Mouse (Mus musculus) layer of hippocampus, adult 11-12 months (tissue): ENCODE measurements around the gene Filip1.
"Not testable (repeated sequence)": the region's sequence is repeated elsewhere in the genome, so short reads cannot be mapped to it uniquely, and the experiment has no call there.

Experiments
- DNase-seq: peaks from one replicate; pipeline ENCODE4 v3.0.0; 2022; ENCODE audit warnings: low spot score

The Filip1 gene

GRCm38 (mm10) chr9:80012751-80013150 is at the start of gene Filip1:
Gene Filip1 (minus strand): TSS chr9:80012851.
- DNase-seq = no peak

GRCm38 (mm10) chr9:80057690-80058089 is 45.0 kb upstream of the Filip1 start:
- no peak for DNase-seq

GRCm38 (mm10) chr9:80052951-80053350 is 40.3 kb upstream of the Filip1 start:
- no peak for DNase-seq

GRCm38 (mm10) chr9:80049271-80049670 is 36.6 kb upstream of the Filip1 start:
- not testable (repeated sequence) for DNase-seq

GRCm38 (mm10) chr9:80044301-80044700 is 31.6 kb upstream of the Filip1 start:
- DNase-seq = not testable (repeated sequence)

- no peak for DNase-seq
These were observed 26.7 kb upstream of the Filip1 start for GRCm38 (mm10) chr9:80039296-80039815.

GRCm38 (mm10) chr9:80037997-80038383 is 25.3 kb upstream of the Filip1 start:
- no peak for DNase-seq

GRCm38 (mm10) chr9:80037262-80037996 is 24.8 kb upstream of the Filip1 start:
- no peak for DNase-seq

GRCm38 (mm10) chr9:80026581-80027021 is 13.9 kb upstream of the Filip1 start:
- no peak for DNase-seq

GRCm38 (mm10) chr9:80026017-80026416 is 13.4 kb upstream of the Filip1 start:
- DNase-seq = peak; percentile 60

- DNase-seq = not testable (repeated sequence)
These were observed 12.7 kb upstream of the Filip1 start for GRCm38 (mm10) chr9:80025347-80025746.

- no peak for DNase-seq
These were observed 10.2 kb upstream of the Filip1 start for GRCm38 (mm10) chr9:80022821-80023220.

- no peak for DNase-seq
These were observed 9.0 kb upstream of the Filip1 start for GRCm38 (mm10) chr9:80021648-80022047.

- no peak for DNase-seq
These were observed 7.8 kb upstream of the Filip1 start for GRCm38 (mm10) chr9:80020429-80020828.

GRCm38 (mm10) chr9:80012016-80012415 is 635 bp downstream of the Filip1 start:
- DNase-seq = no peak

GRCm38 (mm10) chr9:80002394-80003188 is 10.1 kb downstream of the Filip1 start:
- DNase-seq = peak; percentile 90

GRCm38 (mm10) chr9:79997282-79997681 is 15.4 kb downstream of the Filip1 start:
- DNase-seq = no peak

GRCm38 (mm10) chr9:79994296-79994695 is 18.4 kb downstream of the Filip1 start:
- no peak for DNase-seq

- DNase-seq = no peak
These were observed 19.6 kb downstream of the Filip1 start for GRCm38 (mm10) chr9:79993066-79993465.

GRCm38 (mm10) chr9:79990456-79991017 is 22.1 kb downstream of the Filip1 start:
- DNase-seq = no peak

GRCm38 (mm10) chr9:79989703-79990102 is 22.9 kb downstream of the Filip1 start:
- DNase-seq = no peak

- no peak for DNase-seq
These were observed 23.6 kb downstream of the Filip1 start for GRCm38 (mm10) chr9:79989061-79989460.

GRCm38 (mm10) chr9:79983244-79983643 is 29.4 kb downstream of the Filip1 start:
- no peak for DNase-seq
